Mouse (Mus musculus): ENCODE results near the gene Cdk14.
"Not testable (repeated sequence)": the region's sequence is repeated elsewhere in the genome, so short reads cannot be mapped to it uniquely, and the experiment has no call there.

The Cdk14 gene

DNA sequence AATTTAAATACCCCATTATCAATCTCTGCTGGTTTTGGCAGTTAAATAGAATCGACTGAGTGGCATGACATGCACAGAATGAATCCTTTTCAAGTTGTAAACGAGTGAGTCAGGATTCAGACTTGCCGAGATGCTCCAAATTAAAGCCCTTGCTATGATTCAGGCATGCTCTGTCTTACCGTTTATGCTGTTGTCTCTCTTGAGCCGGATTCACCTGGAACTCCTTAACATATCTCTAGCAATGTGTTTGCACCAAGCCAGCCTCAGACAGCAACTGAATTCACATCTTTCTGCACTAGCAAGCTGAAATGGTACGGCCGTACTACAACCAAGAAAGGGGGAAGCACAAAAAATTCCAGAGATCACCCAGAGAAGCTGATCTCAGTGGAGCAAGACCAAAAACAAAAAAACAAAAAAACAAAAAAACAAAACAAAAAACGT lies 154.7 kb downstream of the Cdk14 start:
- no peak for DNase-seq (ENCODE audit: low spot score in 2 of 2)

DNA sequence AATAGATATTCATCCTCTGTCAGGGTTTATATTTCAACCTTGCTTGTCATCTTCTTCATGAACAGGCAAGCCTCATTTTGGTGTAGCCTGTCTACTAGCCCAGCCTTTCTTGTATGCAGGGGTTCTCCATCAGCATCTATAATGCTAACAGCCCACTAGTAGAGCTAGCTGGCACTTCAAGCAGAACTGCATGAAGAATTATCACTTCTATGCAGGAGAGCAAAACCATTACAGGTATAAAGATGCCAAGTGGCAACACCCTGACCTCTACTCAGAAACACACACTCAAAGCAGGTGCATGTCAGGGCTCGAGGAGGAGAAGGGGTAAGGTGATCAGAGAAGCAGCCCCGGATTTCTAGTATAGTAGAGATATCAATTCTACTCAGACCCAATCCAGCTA lies 155.4 kb downstream of the Cdk14 start:
- DNase-seq (ENCODE audit: low spot score in 2 of 2), result no peak

DNA sequence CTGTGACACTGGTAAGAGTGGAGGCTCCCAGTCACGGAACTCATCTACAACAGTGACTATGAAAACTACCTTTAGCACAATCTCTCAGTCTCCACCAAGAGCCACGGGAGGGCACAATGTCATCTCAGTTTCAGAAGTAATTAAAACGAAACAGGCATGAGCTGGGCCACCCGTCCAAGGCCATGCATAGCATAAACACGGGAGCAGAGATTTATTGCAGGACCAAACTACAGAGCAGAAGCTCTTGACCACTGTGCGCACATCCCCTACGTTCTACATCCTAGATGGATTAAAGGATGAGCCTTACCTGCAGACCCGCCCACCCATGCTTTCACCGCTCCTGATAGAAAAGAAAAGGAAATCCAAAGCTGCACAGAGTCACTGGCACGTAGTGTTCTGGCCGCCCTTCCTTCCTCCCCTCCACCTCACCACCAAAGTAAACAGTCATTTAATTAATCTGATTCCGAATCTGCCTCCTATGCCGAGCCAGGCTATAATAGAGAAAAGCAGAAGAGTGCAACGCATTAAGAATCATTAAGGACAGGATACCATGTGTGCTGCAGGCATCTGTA lies 158.3 kb downstream of the Cdk14 start:
- no peak for DNase-seq (ENCODE audit: low spot score in 2 of 2)

DNA sequence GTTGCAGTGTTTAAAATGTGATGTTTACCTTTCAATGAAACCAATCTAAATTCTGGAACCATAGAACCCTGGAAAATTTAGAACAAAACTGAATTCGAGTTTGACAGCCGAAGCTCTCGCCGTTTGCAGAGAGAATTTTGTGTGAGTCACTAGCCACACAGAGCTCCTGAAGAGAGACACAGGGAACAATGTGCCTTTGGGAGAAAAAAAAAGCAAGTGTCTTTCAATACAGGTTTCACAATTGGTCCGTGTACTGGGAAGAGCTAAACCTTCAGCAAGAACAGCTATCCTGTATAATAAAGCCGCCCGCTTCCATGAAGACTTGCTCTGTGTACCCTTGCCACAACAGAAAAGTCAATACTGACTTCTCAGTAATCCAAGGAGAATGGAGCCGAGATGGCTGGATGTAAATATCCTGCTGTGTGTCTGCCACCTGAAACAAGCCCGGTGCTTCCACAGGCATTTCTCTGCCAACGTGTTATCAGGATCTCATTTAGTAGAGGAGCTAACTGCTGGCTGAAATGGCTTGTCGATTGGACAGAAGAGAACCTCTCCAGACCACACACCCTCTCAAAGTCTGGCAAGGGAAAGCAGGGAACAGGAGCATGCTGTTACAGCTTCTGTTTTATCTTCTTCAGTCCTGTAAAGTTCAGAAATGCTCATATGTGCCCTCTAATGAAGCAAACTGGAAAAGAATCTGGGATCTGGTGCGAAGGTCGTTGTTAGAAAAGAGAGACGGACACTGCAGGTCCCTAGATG lies 159.0 kb downstream of the Cdk14 start:
- DNase-seq (ENCODE audit: low spot score in 2 of 2), result no peak

DNA sequence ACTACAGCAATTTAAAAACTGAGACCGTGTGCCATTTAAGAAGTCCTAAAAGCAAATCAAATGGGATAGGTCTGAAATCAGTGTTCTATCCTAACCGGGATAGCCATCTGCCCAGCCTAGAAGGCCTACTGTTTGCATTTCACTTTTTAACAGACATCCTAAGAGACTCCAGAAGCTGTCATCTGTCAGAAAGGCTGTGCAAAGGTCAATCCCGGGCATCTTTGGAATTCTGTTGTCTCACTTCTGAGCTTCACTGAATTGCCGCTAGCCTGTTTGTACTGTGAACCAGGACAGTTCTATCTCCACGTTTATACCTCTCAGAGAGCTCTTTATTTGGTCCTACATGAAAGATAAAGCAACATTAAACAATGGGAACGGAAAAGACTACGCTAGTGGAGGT lies 159.8 kb downstream of the Cdk14 start:
- DNase-seq (ENCODE audit: low spot score in 2 of 2), result no peak

DNA sequence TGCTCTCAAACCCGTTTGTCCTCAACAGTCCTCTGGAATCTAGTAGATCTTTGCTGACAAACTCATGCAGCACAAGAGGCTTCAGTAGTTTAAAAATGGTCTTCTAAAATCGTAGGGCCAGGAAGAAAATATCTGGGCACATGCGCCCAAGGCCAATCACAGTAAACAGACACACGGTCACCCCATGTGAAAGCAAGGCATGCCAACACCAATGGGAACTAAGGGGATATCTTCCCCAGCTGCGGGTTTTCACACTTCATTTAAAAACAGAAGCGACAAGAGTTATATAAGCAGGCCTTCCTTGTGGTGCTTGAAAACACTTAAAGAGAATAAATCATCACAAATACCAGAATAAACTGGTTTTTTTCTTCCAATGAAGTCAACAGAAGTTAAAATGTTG lies 165.7 kb downstream of the Cdk14 start:
- no peak for DNase-seq (ENCODE audit: low spot score in 2 of 2)

DNA sequence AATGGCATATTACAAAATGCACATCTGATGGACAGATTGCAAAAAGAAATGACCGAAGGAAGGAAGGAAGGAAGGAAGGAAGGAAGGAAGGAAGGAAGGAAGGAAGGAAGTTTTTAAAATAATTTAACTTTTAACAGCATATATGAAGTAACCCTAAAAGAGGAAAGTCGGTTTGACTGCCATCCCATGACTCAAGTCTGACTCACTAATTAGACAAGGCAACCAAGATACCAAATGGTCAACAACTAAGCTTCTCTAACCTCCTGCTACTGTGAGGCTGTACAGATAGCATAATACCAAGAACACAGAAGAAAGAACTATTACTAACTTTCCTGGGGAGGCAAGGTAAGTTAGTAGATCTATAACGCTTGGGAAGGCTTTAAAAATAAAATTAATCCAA lies 166.9 kb downstream of the Cdk14 start:
- no peak for DNase-seq (ENCODE audit: low spot score in 2 of 2)

DNA sequence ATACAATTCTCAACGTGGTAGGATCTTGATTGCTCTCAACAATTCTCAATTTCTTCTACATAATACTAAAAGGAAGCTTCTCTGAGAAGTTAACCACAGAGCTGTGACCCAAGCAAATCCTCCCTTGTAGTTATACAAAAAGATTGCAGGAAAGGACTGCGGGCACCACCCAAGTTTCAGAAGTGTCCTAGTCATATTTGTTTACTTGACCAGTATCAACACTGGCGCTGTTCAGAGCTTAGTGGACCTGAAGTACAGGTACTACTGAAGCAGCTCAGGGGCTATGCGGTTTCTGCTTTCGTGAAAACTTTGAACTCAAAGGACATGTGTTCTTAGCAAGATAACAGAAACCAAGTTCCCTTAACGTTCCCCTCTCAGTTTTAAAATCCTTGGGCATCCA lies 172.4 kb downstream of the Cdk14 start:
- no peak for DNase-seq (ENCODE audit: low spot score in 2 of 2)

DNA sequence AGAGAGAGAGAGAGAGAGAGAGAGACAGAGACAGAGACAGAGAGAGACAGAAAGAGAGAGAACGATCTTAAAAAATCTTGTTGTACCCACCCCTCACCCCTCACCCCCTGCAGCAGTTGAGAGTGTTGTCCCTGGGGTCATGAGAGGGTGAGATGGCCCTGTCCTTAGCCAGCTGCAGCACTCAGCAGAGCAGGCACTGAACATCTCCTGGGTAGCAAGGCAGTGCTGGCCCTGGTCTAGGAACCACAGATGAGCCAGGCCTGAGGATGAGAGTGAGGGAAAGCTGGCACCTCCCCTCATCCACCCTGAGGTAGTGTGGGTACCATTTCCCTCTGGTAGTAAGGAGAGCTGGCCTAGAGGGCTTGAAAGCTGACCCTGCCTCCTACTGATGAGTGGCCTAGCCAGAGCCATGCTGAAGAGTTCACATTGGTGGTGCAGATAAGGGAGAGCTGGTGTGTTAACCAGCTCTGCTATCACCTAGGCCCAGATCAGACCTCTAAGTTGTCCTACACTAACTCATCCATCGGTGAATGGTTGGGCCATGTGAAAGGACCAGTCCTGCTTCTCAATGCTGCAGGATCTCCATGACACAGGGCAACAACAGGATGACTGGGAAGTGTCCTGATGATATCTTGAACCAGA lies 173.5 kb downstream of the Cdk14 start:
- DNase-seq (ENCODE audit: low spot score in 2 of 2), result no peak

DNA sequence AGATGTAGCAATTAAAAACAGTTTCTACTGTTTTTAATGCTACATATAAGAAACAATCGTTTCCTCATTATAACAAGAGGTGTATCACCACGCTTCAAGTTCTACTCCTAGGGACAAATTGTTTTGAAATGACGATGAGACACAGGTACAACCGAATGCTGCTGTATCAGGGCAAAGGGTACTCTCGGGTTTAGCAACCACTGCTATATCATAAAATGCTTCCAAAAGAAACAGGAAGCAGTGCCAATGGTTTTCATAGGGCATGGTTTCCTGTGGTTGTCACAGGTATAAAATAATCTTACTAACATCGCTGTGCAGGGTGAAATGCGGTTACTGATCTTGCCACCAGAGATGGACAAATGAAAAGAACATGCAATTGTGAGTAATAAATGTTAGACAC lies 174.9 kb downstream of the Cdk14 start:
- DNase-seq (ENCODE audit: low spot score in 2 of 2), result no peak

DNA sequence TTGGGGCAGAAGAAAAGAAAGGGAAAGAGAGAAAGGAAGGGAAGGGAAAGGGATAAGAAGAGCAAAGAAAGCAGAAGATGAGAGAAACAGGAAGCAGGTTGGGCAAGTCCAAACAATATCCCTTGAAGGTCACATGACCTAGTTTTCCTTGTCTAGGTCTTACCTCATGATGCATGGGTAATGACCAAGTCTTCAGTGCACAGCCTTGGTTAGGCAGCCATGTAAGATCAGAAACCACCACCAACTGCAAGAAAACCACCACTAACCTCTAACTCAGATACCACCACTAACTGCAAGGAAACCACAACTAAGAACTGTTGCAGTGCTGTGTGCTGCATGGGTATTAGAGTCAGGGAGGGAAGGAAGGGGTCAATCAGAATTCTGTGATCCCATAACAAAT lies 176.5 kb downstream of the Cdk14 start:
- DNase-seq (ENCODE audit: low spot score in 2 of 2), result no peak

DNA sequence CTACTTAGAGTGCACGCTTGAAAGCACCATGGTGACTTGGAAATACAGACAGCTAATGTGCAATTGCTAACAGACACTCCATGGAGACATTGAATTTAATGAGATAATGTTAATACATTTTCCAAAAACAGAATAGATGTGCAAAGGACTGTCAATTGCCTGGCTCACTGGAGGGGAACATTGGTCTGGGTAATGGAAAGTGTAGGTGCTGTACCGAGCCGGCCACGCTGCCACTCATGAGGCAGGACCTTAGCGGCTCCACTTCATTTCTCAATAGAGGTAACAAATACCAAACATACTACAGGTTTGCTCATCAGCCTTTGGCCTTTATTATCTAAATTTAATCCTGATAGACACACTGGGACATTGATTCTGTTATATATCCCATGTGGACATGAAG lies 177.4 kb downstream of the Cdk14 start:
- DNase-seq (ENCODE audit: low spot score in 2 of 2), result no peak

DNA sequence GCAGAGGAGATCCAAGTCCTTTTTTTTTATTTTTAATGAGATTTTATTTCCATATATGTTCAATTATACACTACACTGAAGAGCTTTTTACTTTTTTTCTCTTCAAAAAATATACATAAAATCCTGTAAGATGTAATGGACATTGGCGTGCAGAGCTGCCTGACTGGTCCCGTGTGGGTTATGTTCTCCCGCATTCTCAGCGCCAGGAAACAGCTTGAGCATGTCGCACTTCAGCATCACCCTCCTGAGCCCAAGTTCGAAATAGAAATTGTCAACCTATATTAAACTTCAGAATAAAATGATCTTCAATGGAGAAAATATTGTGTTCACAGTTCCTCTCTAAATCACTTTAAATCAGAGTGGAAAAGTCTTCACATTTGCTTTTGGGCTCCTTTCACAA lies 179.0 kb downstream of the Cdk14 start:
- no peak for DNase-seq (ENCODE audit: low spot score in 2 of 2)

DNA sequence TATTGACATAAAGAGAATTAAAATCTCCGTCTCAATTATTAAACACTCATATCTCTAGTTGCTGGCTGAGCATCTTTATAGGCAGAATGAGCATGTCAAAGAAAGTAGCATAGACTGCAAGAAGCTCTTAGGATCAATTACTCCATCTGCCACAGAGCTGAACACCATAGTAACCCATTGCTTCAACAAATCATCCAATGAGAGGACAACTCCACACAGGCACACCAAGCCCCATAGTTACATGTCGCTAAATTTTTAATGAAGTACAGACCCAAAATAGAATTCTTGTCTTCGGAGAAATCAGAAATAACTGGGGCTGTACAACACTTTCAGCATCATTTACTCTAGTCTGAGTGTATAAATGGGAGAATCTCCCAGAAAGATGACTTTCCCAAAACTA lies 180.0 kb downstream of the Cdk14 start:
- no peak for DNase-seq (ENCODE audit: low spot score in 2 of 2)

DNA sequence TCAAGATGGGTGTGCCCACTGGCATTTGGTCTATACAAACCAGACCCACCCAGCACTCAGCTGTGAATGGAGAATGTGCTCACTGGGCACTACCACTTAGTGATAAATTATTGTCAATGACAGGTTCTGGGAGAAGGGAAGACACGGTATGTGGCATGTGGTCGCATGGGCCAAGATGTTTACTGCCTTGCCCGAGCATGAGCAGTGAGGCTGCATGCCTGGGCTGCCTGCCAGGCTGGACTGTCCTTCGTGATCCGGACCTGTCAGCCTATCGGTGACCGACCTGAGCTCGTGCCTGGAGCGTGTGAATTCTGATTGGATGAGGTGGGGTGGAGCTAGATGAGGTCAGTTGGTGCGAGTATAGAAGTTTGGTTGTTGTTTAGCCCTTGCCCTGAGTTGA lies 185.2 kb downstream of the Cdk14 start:
- not testable (repeated sequence) for DNase-seq (ENCODE audit: low spot score in 2 of 2)

DNA sequence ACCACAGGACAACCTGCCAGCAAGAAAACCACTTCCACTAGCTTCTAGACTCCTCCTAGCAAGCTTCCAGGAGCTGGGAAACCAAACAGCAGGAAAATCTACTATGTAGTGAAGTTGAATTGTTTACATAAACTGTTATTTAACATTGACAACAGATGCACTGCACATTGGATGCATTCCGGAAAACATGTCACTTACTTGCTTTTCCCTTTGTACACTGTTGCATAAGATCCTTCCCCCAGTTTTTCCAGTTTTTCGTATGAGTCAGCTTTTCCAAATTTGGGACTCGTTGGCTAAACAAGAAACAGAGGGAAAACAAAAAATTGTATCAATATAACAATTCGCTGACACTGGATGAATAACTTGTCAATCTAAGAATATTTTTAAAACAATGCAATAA lies 193.1 kb downstream of the Cdk14 start:
- DNase-seq (ENCODE audit: low spot score in 2 of 2), result no peak

DNA sequence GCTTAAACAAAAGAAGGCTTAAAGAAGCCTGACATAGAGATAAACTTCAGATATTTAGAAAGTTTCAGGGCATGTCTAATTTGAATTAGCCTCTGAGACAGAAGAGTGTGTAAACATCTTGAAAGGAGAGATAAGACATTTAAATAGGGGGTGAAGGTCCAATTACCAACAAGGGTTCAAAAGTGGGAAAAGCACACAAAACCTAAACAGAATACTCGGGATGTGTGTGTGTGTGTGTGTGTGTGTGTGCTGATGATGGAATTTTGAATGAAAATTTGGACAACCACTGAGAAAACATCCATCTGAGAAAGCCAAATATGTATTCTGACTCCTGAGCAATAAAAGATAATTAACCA lies 208.4 kb downstream of the Cdk14 start:
- no peak for DNase-seq (ENCODE audit: low spot score in 2 of 2)

DNA sequence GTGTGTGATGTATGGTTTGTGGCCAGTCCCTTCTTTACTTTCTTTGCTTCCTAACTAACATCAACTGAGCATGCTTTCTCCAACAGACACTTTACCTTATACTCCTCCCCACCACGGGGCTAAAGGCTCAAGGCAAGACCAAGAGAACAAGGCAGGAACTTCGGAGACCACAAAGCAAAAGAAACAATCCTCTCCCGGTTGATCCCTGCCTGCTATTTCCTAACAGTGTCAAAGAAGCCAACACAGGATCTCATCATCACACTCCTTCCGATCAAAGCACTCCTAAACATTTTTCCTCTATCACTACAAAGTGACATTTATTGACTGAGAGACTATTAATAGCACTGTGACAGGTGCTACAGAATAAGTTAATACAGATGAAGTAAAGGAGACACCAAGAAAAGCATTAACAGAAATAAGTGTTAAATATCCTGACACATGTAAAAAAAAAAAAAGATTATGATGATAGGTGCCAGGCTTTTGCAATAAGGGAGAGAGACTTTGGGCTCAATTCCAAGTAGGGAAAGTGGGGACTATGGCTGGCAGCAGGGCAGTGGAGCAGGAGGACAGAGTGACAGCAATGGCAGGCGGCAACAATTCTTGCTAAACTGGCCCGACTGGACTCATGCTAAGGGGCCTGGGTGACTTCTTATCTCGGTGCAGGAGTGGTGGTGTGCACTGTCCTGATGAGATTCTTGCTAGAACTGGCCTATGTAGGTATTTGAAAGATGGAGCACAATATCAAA lies 208.9 kb downstream of the Cdk14 start:
- no peak for DNase-seq (ENCODE audit: low spot score in 2 of 2)

DNA sequence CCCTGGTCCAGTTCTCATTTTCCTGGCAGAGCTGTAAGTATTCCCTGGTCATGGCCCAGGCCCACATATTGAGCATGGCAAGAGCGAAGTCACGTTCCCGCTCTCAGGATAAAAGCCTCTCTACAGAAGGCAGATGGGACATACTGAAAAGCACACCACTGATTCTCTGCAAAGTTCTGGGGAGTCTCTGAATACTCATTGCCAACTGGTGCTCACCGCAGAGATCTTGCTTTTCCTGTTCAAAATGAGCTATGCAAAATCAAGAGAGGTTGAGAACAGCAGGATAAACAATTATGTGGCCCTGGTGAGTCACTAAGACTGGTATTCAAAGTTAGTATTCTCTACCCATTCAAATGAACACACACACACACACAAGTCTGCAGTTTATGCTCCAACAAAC lies 212.1 kb downstream of the Cdk14 start:
- no peak for DNase-seq (ENCODE audit: low spot score in 2 of 2)

DNA sequence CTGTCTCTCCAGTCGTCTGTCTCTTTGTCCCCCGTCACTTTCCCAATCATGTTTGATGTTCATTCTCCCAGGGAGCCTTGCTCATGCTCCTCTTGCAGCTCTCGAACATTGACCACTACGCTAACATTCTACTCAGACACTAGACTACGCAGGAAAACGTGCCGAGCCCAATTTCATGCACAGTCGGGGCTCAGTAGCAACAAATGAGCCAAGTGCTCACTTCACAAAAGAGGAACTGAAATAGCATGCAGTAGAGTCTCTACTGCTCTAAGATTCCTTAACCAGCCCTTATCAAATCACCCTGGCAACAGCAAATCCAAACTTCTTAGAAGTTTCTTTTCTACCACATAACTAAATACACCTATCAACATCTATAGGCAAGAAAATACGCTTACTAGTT lies 214.1 kb downstream of the Cdk14 start:
- DNase-seq (ENCODE audit: low spot score in 2 of 2), result no peak

DNA sequence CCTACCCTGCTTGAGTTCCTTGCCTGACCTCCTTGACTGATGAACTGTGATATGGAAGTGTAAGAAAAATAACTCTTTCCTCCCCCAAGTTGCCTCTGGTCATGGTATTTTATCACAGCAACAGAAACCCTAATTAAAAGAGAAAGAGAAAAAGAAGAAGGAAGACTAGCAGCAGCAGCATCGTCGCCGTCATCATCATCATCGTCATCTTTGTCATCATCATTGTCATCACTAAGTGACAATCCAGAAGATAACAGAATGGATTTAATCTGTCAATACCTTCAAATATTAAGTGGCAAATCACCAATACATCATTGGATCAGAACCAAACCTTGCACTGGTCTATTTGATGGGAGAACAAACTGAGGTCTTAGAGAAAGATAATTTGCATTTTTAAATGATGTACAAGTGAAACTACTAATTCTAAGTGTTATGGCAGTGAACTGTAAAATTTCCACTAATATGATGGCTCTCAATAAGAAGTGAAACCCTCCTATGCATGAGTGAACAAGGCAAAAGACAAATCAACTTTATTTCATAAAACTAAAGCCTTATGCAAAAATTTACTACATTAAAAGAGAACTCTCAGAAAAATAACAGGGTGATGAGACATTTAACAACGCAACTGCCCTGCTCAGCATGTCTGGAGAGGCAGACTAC lies 225.4 kb downstream of the Cdk14 start:
- no peak for DNase-seq (ENCODE audit: low spot score in 2 of 2)

DNA sequence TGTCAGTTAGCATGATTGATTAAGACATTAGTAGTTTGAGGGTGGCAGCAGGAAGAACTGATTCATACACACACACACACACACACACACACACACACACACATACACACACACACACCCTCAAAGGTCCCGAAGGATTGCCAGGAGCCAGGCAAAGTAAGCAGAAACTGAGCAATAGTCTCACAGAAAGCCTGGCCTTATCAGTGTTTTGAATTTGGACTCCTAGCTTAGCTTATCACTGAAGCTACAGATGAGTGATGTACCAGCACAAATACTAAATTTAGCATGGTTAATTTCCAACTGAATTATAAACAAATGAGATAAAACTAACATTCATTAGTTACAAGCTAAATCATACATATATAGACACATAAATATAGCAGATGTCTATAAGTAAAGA lies 230.5 kb downstream of the Cdk14 start:
- DNase-seq (ENCODE audit: low spot score in 2 of 2), result no peak
